Mouse (Mus musculus) megakaryocyte-erythroid progenitor cell, adult 5 weeks (primary cell): ENCODE results near the gene Bdkrb2. TPM values are rescaled to one million over a fixed set of nuclear protein-coding genes. Genes with fewer than 3 reads are reported as not detected.

Experiments
- polyA plus RNA-seq: library from polyadenylated mRNA; stranded (reverse); fragments of >175 nt; gene quantifications from 2 replicates; pipeline ENCODE4 v1.2.3, GENCODE M21; 2012

The Bdkrb2 gene
- polyA plus RNA-seq = not detected in 2 replicates

GRCm38 (mm10) chr12:105562936-105563680 is at the start of gene Bdkrb2:
TSS of gene Bdkrb2 (plus strand) at chr12:105563226.

GRCm38 (mm10) chr12:105602581-105603210 is 39.7 kb downstream of the Bdkrb2 start, which contains the start of gene Bdkrb1:
TSS of gene Bdkrb1 (plus strand) at chr12:105603085.

Other genes starting within 250 kb of the Bdkrb2 start
- gene Tunar, start 229.4 kb upstream of the Bdkrb2 start, polyA plus RNA-seq = not detected in 2 replicates
- 0.02 TPM in 1 of 2 replicates, not detected in the other for gene D430019H16Rik, start 109.4 kb upstream of the Bdkrb2 start, polyA plus RNA-seq
- gene Bdkrb1, start 39.9 kb downstream of the Bdkrb2 start, polyA plus RNA-seq = not detected in 2 replicates
- gene Gskip, start 121.6 kb downstream of the Bdkrb2 start, polyA plus RNA-seq = 1.6 and 2.9 TPM in 2 replicates
- gene Atg2b, start 122.0 kb downstream of the Bdkrb2 start, polyA plus RNA-seq = 13.7 and 16.1 TPM in 2 replicates
- not detected in 2 replicates for gene Ak7, start 142.8 kb downstream of the Bdkrb2 start, polyA plus RNA-seq
- gene Papola, start 221.5 kb downstream of the Bdkrb2 start, polyA plus RNA-seq = 289 and 299 TPM in 2 replicates